Mouse (Mus musculus) liver, adult 2 months (tissue): ENCODE measurements at regions not wholly inside any gene's neighbourhood (a gene's known extent, or its start where the extent isn't known, plus 50 kb on each side); places are given as distances from the start of the nearest gene placed in this dataset.

Source experiments
- CTCF ChIP-seq: fragments of 200-500 bp; IDR thresholded peaks from 2 replicates; pipeline ENCODE4 v1.5.1; 2011; ENCODE audit warnings: low read depth, low read length, control low read depth
- POLR2A ChIP-seq: fragments of 200-500 bp; IDR thresholded peaks from 2 replicates; pipeline ENCODE4 v1.6.1; 2011; ENCODE audit warnings: low read length, control low read depth; ENCODE audit not compliant: insufficient read depth; ENCODE audit errors: extremely low read depth

- TF ChIP-seq CTCF = no peak
- no peak for TF ChIP-seq POLR2A
Observed at GRCm38 (mm10) chr2:46655289-46655688, 1538.1 kb upstream of the Zeb2 start.
